Mouse (Mus musculus) thymus, postnatal 0 days (tissue): ENCODE measurements around the gene Tnks1bp1. TPM values are rescaled to one million over a fixed set of nuclear protein-coding genes. Genes with fewer than 3 reads are reported as not detected.
A peak's percentile ranks its signal among the peaks of the same experiment; 100 is the strongest.

Experiments used
- DNase-seq: peaks from one replicate; pipeline ENCODE4 v3.0.0-alpha.2; 2015; ENCODE audit warnings: low spot score
- polyA plus RNA-seq: library from polyadenylated mRNA; unstranded; fragments of >200 nt; fragmentation: Nextera tagmentation; extraction: Ambion mirVana; gene quantifications from 2 replicates; pipeline ENCODE4 v1.2.1, GENCODE M21; 2015

The Tnks1bp1 gene
- polyA plus RNA-seq, 1 experiment from 2014 or later: 8.1 TPM

- peak; percentile 95 for DNase-seq
Measured at GRCm38 (mm10) chr2:85037047-85038026, 10.5 kb upstream of the Tnks1bp1 start, which contains the start of the genes Ssrp1 and P2rx3. Ssrp1 (plus strand) TSS chr2:85037234. P2rx3 (minus strand) TSS chr2:85037462.

- no peak for DNase-seq
Measured at GRCm38 (mm10) chr2:85038336-85038735, 9.5 kb upstream of the Tnks1bp1 start.

- no peak for DNase-seq
Measured at GRCm38 (mm10) chr2:85043623-85044022, 4.2 kb upstream of the Tnks1bp1 start.

- no peak for DNase-seq
Measured at GRCm38 (mm10) chr2:85046222-85046621, 1.6 kb upstream of the Tnks1bp1 start.

GRCm38 (mm10) chr2:85047081-85047480 lies 741 bp upstream of the Tnks1bp1 start:
- DNase-seq: no peak

GRCm38 (mm10) chr2:85048168-85048751 lies 438 bp downstream of the Tnks1bp1 start:
- peak; percentile 62 for DNase-seq

GRCm38 (mm10) chr2:85049277-85049676 lies 1.5 kb downstream of the Tnks1bp1 start:
- no peak for DNase-seq

- no peak for DNase-seq
Measured at GRCm38 (mm10) chr2:85050001-85050634, 2.3 kb downstream of the Tnks1bp1 start.

GRCm38 (mm10) chr2:85050746-85051145 lies 2.9 kb downstream of the Tnks1bp1 start:
- DNase-seq: no peak

- DNase-seq: no peak
Measured at GRCm38 (mm10) chr2:85053192-85053816, 5.5 kb downstream of the Tnks1bp1 start.

GRCm38 (mm10) chr2:85056711-85057110 lies 8.9 kb downstream of the Tnks1bp1 start:
- DNase-seq: no peak

- DNase-seq: no peak
Measured at GRCm38 (mm10) chr2:85059677-85060076, 11.9 kb downstream of the Tnks1bp1 start.

- peak; percentile 32 for DNase-seq
Measured at GRCm38 (mm10) chr2:85060591-85061060, 12.8 kb downstream of the Tnks1bp1 start.

- no peak for DNase-seq
Measured at GRCm38 (mm10) chr2:85061107-85061541, 13.3 kb downstream of the Tnks1bp1 start.

GRCm38 (mm10) chr2:85065141-85065875 lies 17.5 kb downstream of the Tnks1bp1 start:
- DNase-seq: no peak

- DNase-seq: no peak
Measured at GRCm38 (mm10) chr2:85066937-85067336, 19.1 kb downstream of the Tnks1bp1 start.

GRCm38 (mm10) chr2:85067903-85068625 lies 20.2 kb downstream of the Tnks1bp1 start:
- no peak for DNase-seq

GRCm38 (mm10) chr2:85068626-85069025 lies 20.8 kb downstream of the Tnks1bp1 start:
- no peak for DNase-seq

GRCm38 (mm10) chr2:85070086-85070485 lies 22.3 kb downstream of the Tnks1bp1 start:
- no peak for DNase-seq

GRCm38 (mm10) chr2:85071921-85072320 lies 24.1 kb downstream of the Tnks1bp1 start:
- DNase-seq: no peak
